Mouse (Mus musculus) heart, adult 2 months (tissue): ENCODE data around the gene Rpl31.

ENCODE experiments used
- CTCF ChIP-seq: fragments of 200-600 bp; IDR thresholded peaks from 2 replicates; pipeline ENCODE4 v1.8.1; 2022; ENCODE audit warnings: antibody characterized with exemption, mild to moderate bottlenecking, moderate library complexity
- EP300 ChIP-seq: fragments of 200-500 bp; IDR thresholded peaks from 2 replicates; pipeline ENCODE4 v1.6.1; 2011; ENCODE audit warnings: low read depth, low read length, control low read depth; ENCODE audit not compliant: insufficient read depth

DNA sequence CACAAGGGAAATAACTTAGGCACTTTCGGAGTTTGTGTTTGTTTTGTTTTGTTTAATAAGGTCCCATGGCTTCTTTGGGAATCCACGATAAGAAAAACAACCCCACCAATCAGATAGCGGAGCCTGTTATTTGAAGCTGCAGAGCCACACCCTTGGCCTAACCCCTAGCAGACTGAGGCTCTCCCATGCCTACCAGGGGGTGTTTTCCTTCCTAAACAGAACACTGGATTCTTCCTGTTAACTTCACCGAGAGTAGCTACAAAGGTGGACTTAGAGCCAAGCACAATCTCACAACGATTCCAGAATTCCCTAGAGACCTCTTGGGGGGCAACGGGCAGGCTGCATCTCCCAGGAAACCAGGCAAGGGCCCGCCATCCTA, 5.1 kb upstream of the Rpl31 start:
- TF ChIP-seq EP300 (no peak), CTCF (no peak)
